Mouse (Mus musculus): Measurements from ENCODE around the gene Gm973.

DNA sequence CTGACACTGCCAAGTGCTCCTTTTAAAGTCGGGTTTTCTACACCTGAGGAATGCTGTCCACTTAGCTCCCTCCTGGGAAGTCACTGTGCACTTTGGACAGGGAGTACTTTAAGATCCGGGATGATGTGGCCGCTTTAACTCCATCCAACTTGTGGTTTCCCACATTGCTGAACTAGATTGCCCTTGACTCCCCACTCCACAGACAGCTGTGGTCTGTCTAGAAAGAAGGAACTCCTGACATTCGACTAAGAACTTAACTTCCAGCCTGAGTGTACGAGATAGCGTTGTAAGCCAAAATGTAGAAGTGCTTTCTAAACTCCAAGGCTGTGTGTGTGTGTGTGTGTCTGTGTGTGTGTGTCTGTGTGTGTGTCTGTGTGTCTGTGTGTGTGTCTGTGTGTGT lies 34.2 kb downstream of the Gm973 start:
- no peak for TF ChIP-seq CTCF (IDR thresholded peaks at IDR 0.05; ENCODE audit: control insufficient read depth, insufficient read depth, insufficient read length)
- no peak for TF ChIP-seq MYOG (IDR thresholded peaks at IDR 0.05; ENCODE audit: control insufficient read depth, extremely low read depth, insufficient read length)
- TF ChIP-seq MAX (IDR thresholded peaks at IDR 0.05), result no peak

All from C2C12 (cell line).